Mouse (Mus musculus) embryo, embryonic 11 days (tissue): ENCODE results near the gene Otog.

Experiments
- DNase-seq: peaks from one replicate; pipeline ENCODE4 v3.0.0-alpha.2; 2015

The Otog gene

DNA sequence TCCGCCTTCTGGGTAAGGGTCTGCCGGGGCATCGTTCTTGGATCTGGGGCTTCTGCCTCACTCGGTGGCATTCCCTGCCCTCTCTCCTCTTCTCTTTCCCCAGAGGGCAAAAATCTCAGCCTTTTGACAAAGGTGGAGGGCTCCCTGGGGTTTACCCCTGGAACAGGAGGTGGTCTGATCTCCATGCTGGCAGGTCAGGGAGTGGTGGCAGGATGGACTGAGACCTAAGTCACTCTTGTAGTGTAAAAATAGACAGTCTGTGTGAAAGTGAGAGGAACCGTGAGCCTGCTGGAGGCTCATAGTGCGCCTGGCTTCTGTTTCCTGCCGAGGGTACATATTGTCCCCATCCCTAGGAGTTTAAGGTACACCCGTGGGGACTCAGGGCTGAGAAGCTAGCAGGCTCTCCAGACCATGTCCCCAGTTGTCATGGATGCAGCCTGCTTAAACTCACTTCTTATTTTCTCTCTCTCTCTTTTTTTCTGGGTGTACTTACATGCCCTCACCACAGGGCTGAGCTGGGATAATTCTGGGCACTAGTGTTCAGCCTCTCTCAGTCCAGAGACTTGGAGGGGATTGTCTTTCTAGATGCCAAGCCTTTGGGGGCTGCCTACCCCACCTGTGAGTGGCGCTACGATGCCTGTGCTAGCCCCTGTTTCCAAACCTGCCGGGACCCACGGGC, 44.5 kb downstream of the Otog start:
- no peak for DNase-seq

GRCm38 (mm10) chr7:46286391-46286790, 45.6 kb downstream of the Otog start:
- DNase-seq: no peak

- no peak for DNase-seq
Measured at GRCm38 (mm10) chr7:46287051-46287450, 46.3 kb downstream of the Otog start.

DNA sequence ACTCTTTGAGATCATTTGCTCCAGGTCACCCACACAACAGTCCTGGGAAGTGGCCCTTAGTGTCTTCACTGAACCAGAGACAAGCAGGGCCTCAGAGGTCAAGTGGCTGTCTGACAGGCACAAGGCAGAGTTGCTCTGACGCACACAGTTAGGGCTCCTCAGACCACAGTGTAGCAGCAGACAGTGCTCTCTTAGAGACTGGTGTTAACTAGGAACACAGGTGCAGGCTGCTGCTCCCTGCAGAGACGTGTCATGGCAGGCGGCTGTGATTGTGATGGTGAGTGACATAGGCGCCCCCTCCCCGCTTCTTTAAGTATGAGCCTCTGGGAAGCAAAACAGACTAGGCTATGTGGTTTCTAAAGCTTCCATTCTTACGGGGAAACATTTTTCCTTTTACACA, 55.5 kb downstream of the Otog start:
- peak; percentile 21 for DNase-seq

- DNase-seq: no peak
Measured at GRCm38 (mm10) chr7:46301031-46301632, 60.3 kb downstream of the Otog start.

GRCm38 (mm10) chr7:46313486-46313885, 72.7 kb downstream of the Otog start:
- DNase-seq: peak; percentile 17

DNA sequence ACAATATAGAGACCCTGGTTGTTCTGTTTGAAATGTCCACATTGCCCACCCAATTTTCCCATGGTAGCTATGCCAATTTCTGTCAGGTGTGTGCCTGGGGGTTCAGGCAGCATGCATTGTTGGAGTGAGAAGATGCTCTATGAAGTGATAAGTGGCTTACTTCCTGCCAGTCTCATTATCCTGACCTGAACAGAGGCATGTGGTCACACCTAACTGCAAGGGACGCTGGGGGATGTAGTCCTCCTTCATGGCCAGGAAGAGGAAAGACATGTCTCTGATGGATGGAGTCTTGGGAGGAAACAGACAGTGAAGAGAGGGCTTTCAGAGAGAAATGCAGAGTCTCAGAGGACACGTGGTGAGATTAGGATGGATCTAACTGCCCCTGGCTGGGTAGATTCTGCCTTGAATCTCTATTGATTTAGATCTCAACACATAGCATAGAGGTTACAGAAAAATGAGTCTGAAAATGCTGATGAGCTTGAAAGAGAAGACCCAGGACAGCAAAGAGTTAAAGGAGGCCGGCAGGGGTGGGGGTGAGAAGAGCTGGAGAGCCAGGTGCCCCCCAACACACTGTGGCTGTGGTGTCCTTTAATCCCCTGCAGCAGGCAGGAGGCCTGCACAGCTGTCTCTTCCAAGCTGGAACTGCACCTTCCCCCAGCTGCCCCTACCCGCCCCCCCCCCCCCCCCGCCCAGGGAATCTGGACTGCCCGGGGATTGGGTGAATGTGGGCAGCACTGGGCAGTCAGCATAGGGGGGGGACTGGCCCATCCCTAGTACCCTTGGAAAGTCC, 73.6 kb downstream of the Otog start:
- DNase-seq: no peak

DNA sequence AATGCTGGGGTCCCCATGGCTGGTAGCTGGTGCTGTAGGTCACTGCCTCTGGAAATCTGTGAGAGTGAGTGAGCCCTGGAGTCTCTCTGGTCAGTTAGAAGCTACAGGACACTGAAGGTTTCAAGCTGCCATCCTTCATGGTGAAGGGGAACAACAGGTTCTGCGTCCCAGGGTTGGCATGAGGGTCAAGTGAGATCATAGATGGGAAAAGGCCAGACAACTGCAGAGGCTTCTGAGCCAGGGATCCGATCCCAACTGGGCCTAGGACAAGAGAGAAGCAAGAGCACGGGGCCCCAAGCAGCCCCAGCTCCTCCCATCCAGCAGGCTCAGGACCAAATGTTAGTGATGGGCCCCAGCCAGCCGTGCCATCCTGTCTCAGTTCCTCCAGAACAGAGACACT, 74.9 kb downstream of the Otog start:
- DNase-seq: no peak

- DNase-seq: peak; percentile 50
Measured at GRCm38 (mm10) chr7:46316948-46317347, 76.2 kb downstream of the Otog start.

GRCm38 (mm10) chr7:46321242-46321641, 80.5 kb downstream of the Otog start:
- DNase-seq: no peak

DNA sequence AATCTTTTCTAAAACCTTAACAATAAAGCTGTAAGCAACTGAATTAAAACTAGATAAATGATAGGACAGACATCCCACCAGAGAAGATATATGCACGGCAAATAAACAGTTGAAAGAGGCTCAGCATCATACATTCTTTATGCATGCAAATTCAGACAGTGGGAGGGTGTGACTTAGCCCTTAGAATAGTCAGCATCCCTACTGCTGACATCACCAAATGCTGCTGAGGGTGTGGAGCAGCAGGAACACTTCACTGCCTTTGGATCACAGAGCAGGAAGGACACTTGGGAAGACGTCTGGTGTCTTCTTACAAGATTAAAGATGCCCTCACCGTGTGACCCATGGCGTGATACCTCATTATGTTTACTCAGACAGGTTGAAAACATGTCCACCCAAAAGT, 87.1 kb downstream of the Otog start:
- DNase-seq: no peak

- no peak for DNase-seq
Measured at GRCm38 (mm10) chr7:46337397-46337796, 96.6 kb downstream of the Otog start.

DNA sequence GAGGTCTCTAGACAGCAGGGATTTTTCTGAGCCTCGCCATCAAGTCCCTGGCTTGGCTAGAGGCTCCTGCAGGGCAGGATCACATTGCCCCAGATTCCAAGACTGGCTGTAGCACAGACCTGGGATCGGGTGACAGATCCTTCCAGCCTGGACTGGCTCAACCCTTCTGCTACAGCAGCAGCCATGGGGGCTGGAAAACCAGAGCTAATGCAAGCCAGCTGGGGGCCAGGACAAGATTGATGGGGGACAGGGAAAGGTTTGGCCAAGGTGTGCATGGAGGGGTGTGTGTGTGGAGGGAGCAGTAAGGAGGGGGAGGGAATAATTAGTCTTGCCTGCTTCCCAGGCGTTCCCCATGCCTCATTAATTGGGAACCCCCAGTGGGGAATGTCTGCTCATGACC, 99.0 kb downstream of the Otog start:
- peak; percentile 61 for DNase-seq

GRCm38 (mm10) chr7:46340295-46340694, 99.5 kb downstream of the Otog start:
- DNase-seq: no peak

DNA sequence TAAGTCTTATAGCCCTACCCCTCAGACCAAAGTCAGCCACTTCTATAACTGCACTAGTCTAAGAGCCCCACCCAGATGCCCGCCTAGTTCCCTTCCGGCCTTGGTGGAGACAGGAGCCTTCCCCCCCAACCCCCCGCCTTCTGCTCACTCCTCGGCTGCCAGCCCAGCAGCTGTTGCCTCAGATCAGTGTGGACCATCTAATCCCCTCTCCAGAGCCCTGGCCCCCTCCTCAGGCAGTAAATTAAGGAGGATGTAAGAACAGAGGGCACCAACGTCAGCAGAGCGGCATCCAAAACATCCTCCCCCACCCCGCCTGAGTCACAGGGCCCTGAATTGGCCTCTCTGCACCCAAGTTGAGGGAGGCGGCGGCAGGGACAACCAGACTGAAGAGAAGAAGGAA, 100.7 kb downstream of the Otog start:
- no peak for DNase-seq

DNA sequence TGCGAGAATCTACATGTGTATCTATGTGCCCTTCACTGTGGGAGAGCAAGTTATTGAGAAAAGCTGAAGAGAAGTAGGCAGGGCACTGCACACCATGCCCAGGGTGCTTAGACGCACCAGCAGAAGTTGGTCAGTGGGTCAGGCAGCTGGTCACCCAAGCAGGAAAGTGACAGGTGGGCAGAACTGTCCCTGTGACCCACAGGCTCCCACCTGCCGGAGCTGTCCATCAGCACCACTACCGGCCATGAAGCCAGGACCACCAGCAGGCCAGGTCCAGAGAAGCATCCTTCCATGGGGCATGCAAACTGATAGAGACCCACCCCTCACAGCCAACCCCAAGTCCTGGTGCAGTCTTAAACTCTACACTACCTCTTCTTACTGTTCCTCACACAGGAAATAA, 106.9 kb downstream of the Otog start:
- peak; percentile 34 for DNase-seq

DNA sequence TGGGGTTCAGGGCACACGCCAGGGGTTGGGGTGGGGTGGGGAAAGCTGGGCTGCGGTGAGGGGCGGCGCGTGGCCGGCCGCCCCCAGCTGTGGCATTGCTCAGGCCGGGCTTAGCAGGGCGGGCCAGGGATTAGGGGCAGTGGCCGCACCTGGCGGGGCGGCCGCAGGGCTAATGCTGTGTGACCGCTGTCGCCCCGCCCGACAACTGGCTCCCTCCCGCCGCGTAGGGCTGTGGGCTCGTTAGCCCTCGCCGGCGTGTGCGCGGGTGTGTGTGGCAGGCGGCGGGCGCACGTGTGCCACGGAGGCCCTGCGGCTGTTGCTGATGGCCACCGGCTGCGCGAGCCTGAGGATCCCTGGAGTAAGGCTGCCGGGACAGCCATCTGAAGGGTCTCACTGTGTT, 108.0 kb downstream of the Otog start:
- DNase-seq: peak; percentile 40

DNA sequence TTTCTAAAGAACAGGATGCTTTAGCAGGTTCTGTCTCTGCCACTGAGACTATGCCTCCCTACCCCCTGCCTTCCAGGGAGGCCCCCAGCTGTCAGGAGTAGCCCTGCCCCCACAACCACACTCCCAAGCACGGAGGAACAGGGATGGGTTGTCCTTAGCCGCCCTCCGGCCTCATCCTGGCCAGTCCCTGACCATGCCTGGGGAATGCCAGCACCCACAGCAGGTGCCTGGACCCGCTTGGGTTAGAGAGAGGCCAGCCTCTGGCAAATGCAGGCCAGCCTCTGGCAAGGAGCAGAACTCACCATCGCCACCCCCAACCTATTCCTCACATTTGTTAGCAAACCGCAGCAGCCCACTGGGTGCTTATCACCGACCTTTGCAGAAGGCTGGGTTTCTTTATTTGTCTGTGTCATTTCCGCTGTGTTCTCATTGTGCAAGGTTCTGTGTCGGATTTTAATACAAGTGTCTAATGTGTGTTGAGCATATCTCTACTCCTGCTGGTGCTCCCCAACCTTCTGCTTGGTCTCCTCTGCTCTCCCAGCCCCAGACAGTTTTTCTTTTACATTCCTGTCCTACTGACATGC, 109.4 kb downstream of the Otog start:
- DNase-seq: no peak

DNA sequence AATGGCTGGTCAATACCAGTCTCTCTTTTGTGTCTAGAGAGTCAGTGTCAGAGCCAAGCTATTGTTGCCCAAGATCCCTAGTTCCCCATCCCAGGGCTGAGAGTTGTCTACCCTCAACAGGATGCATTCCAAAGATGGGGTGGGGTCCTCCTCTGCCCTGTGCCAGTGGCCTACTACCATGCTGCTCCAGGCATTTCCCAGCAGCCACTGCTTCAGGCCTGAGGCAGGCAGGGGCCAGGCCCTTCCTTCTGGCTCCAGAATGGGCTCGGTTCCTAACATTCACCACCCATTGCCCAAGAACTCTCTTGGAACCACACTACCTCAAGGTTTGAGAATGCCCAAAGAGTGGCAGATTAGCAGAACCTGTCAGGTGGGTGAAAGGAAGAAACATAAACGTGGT, 112.0 kb downstream of the Otog start:
- no peak for DNase-seq

- DNase-seq: peak; percentile 10
Measured at GRCm38 (mm10) chr7:46353216-46353615, 112.4 kb downstream of the Otog start.

DNA sequence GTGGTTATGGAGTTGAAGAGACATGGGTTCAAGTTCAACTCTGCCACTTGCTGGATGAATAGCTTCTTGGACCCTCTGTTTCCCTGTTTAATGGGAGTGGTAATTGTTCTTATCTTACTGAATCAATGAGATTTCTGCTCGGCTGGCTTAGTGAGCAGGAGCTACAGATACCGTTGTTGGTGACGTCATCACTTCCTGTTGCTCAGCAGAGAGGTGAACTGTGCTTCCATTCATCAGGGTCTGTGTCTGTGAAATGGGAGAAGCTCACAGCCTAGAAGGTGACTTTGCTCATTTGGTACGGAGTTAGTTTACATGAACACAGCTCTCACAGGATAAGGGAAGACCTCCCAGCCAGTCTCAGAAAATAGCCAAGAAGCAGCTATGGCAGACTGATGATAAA, 113.1 kb downstream of the Otog start:
- DNase-seq: no peak
